Comparison of ENCODE assay signal across 11 mouse cellular contexts in the genomic region with DNA sequence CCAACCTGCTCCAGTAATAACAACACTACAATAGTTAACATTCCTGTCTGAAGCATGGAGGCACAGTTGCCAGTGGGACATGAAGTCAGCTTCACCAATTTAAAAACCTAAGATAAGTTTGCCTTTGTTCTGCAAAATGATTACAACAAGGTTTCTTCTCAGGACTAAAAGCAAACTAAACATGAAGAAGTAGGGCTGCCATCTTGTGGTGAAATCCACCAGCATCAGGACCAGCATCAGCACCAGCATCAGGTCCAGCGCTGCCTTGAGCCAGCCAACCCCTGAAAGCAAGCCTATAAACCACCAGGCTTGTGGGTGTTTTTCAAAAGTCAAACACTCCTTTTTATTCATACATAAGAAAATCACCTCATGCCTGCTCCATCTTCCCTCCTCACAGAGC.
DNase-seq lines count a peak whose midpoint lies in the region; ATAC-seq and TF ChIP-seq lines count a peak whose summit lies in the region.
"Had no signal": no experiment of that assay in that cellular context is flagged by ENCODE, and none has a peak within 500 bp of the region (broad histone marks: within the 10 kb centered on the region; RNA-seq: fewer than 3 reads in every experiment).

No protein-coding gene starts in this region.

- H3K9me3 ChIP-seq in heart, embryonic 11.5 days (replicated peaks; ENCODE audit: control insufficient read depth, low read length), result no peaks in the 10 kb centered on the region
- H3K9me3 ChIP-seq: heart, embryonic 13.5 days; liver, embryonic 15.5 days; midbrain, embryonic 15.5 days had no signal

- ATAC-seq in frontal cortex, adult (ENCODE audit: low TSS enrichment), result peak; percentile 93
- no peak for ATAC-seq in heart, embryonic 11.5 days (replicated peaks; ENCODE audit: insufficient number of reproducible peaks, low FRiP score, low TSS enrichment)
- ATAC-seq: midbrain, embryonic 15.5 days had no signal

- TF ChIP-seq CTCF in kidney, adult 2 months (conservative IDR thresholded peaks at IDR 0.05; ENCODE audit: insufficient read depth, insufficient read length, low read depth, low read length), result no peak
- no peak for TF ChIP-seq CTCF in heart, adult 2 months (IDR thresholded peaks at IDR 0.05)

- no peak overlapping the region for H3K9ac ChIP-seq in heart, embryonic 11.5 days (ENCODE audit: low read depth, low read length)
- H3K9ac ChIP-seq in heart, adult 2 months (ENCODE audit: low read depth, low read length), result no peak overlapping the region
- H3K9ac ChIP-seq: heart, embryonic 13.5 days; liver, embryonic 15.5 days; midbrain, embryonic 15.5 days had no signal

- H3K4me2 ChIP-seq in heart, embryonic 11.5 days, result no peak overlapping the region
- H3K4me2 ChIP-seq: heart, embryonic 13.5 days; liver, embryonic 15.5 days; midbrain, embryonic 15.5 days had no signal

- no peak for TF ChIP-seq EP300 in heart, adult 2 months (IDR thresholded peaks at IDR 0.05; ENCODE audit: insufficient read depth, low read depth, low read length)

- no peaks in the 10 kb centered on the region for H3K79me2 ChIP-seq in heart, adult 2 months (replicated peaks; ENCODE audit: control insufficient read depth, insufficient read depth, low read length)

- intact Hi-C loops in heart, adult 2 months (cut with DNase I), result no loop called here
- intact Hi-C loops in heart, postnatal 36 days (cut with DNase I), result no loop called here

- H3K27me3 ChIP-seq in kidney, adult 2 months (replicated peaks; ENCODE audit: control insufficient read depth, insufficient read depth, low read length), result no peaks in the 10 kb centered on the region
- H3K27me3 ChIP-seq in heart, embryonic 11.5 days (ENCODE audit: control insufficient read depth, insufficient read depth, low read length), result no peaks in the 10 kb centered on the region
- H3K27me3 ChIP-seq in heart, adult 2 months (ENCODE audit: control insufficient read depth, insufficient read depth, low read length), result no peaks in the 10 kb centered on the region
- H3K27me3 ChIP-seq: heart, embryonic 13.5 days; liver, embryonic 15.5 days; midbrain, embryonic 15.5 days had no signal

- no peaks in the 10 kb centered on the region for H3K36me3 ChIP-seq in kidney, adult 2 months (ENCODE audit: control insufficient read depth, insufficient read depth, low read length)
- no peaks in the 10 kb centered on the region for H3K36me3 ChIP-seq in heart, embryonic 11.5 days (ENCODE audit: control insufficient read depth, insufficient read depth, low read length)
- H3K36me3 ChIP-seq in heart, adult 2 months (ENCODE audit: control insufficient read depth, insufficient read depth, low read length), result no peaks in the 10 kb centered on the region
- H3K36me3 ChIP-seq: heart, embryonic 13.5 days; liver, embryonic 15.5 days; midbrain, embryonic 15.5 days had no signal

- 45% methylated on average over 1 of the region's 1 CpGs for WGBS in kidney, adult 2 months
- 45% methylated on average over 1 of the region's 1 CpGs for WGBS in heart, embryonic 11.5 days (ENCODE audit: insufficient replicate concordance)
- WGBS in heart, adult 2 months, result 53% methylated on average over 1 of the region's 1 CpGs

- no peak overlapping the region for H3K4me3 ChIP-seq in kidney, adult 2 months (ENCODE audit: insufficient read depth, low read depth, low read length)
- H3K4me3 ChIP-seq in heart, embryonic 11.5 days (ENCODE audit: low read depth, low read length), result no peak overlapping the region
- H3K4me3 ChIP-seq in heart, adult 2 months, result no peak overlapping the region
- H3K4me3 ChIP-seq: heart, embryonic 13.5 days; liver, embryonic 15.5 days; midbrain, embryonic 15.5 days had no signal

- no peak overlapping the region for H3K27ac ChIP-seq in kidney, adult 2 months (ENCODE audit: insufficient read depth, low read depth, low read length)
- H3K27ac ChIP-seq in heart, embryonic 11.5 days (ENCODE audit: low read depth, low read length), result no peak overlapping the region
- H3K27ac ChIP-seq in heart, adult 2 months, result no peak overlapping the region
- H3K27ac ChIP-seq: heart, embryonic 13.5 days; liver, embryonic 15.5 days; midbrain, embryonic 15.5 days had no signal

- TF ChIP-seq POLR2A in kidney, adult 2 months (IDR thresholded peaks at IDR 0.05; ENCODE audit: low read depth, low read length), result no peak
- TF ChIP-seq POLR2A in heart, adult 2 months (IDR thresholded peaks at IDR 0.05; ENCODE audit: insufficient read depth, low read depth, low read length), result no peak

- H3K4me1 ChIP-seq in kidney, adult 2 months (ENCODE audit: control insufficient read depth, insufficient read depth, low read length), result no peaks in the 10 kb centered on the region
- H3K4me1 ChIP-seq in heart, embryonic 11.5 days (ENCODE audit: control insufficient read depth, insufficient read depth, low read length), result no peaks in the 10 kb centered on the region
- no peaks in the 10 kb centered on the region for H3K4me1 ChIP-seq in heart, adult 2 months (ENCODE audit: control insufficient read depth, insufficient read depth, low read length)
- H3K4me1 ChIP-seq: heart, embryonic 13.5 days; liver, embryonic 15.5 days; midbrain, embryonic 15.5 days had no signal

- DNase-seq in kidney, postnatal 4 days, result peak; percentile 9 to 24
- no peak for DNase-seq in kidney, adult 2 months
- peak; percentile 24 for DNase-seq in A20 (ENCODE audit: low read depth, low spot score)
- peak; percentile 12 for DNase-seq in ES-CJ7 (ENCODE audit: low read depth, low spot score)
- DNase-seq in heart, adult 2 months, result no peak
- no peak for DNase-seq in heart, postnatal 36 days

Comparison
In these comparisons a context has a peak if more than half of its experiments do, and no peak if none do; other contexts are left out.
1. DNase-seq: peak in kidney, postnatal 4 days (2 of 2), A20 (single experiment) and ES-CJ7 (single experiment); none in kidney, adult 2 months (single experiment), heart, adult 2 months (0 of 2) and heart, postnatal 36 days (0 of 2).